Mouse (Mus musculus): ENCODE results near the gene Eefsec. TPM values are rescaled to one million over a fixed set of nuclear protein-coding genes. Genes with fewer than 3 reads are reported as not detected.

Eefsec gene
- polyA plus RNA-seq, 1 experiment = 19.1 TPM

DNA sequence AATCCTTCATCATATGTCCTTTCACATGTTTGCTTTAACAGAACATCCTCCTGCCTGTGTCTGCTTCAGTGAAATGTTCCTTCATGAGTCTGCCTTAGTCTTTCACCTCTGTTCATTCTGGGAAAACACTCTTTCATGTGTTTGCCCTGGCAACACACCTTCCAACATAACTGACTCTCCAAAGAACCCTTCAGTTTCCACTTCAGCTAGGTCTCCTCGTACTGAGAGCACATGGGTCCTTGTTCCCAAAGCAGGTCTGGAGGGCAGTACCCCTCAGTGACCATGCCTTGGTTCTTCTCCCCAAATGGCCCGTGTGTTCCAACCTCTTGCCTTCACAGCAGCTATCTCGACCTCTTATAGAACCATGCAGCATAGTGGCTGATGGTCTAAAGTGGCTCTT, 179.3 kb downstream of the Eefsec start:
- no peak for DNase-seq (ENCODE audit: extremely low spot score in 1 of 2, low spot score in 1 of 2)

DNA sequence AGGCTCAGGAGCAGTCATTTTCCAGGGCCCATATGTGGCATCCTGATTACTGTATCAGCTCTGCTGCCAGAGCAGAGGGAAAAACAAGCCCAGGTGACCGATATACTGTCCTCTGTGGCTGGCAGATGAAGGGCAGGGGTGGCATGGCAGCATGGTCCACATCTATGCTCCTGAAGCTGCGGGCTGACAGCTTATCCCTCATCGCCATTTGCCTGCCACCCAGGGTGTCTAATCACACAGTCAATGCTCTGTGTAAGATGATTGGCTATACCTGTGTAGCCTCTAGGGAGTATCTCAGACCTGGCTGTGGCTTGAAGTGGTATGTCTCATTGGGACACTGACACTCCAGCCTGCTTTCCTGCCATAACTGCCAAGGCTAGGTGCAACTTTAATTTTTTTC, 180.3 kb downstream of the Eefsec start:
- DNase-seq (ENCODE audit: extremely low spot score in 1 of 2, low spot score in 1 of 2) = no peak

DNA sequence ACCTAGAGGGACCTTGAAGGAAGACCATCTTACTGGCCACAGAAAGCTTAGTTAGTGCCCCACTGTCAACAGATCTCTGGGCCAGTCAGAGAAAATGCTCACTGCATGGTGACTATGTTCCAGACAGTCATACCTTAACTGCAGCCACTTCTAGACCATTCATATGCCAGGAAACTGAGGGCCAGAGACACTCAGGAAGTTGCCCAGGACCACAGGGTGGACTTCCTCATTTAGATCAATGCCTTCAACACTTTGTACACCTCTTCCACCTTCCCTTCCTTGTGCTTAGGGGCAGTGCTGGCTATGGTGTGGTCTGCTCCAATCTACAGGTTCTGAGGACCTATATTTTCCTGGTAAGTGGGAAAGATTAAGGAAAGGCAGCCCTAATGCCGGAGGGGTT, 181.0 kb downstream of the Eefsec start:
- no peak for DNase-seq (ENCODE audit: extremely low spot score in 1 of 2, low spot score in 1 of 2)

DNA sequence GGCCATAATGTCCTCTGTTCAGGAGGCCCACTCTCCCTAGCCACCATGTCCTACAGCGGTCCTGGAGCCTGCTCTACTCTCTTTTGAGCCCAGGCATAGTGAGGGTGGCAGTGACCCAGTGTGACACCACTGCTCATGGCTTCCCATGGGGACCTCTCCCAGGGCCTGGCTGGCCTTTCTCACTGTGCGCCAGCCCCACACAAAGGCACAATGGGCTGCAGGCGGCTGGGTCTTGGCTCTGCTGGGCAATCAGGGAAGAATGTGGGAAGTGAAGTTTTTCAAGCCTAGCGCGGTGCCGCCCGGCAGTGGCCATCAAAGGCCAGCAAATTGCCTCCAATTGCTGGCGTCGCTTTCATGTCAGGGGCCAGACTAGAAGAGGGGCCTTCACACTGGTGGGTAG, 184.2 kb downstream of the Eefsec start:
- DNase-seq (ENCODE audit: extremely low spot score in 1 of 2, low spot score in 1 of 2) = peak in 1 of 2 experiments; percentile 19

DNA sequence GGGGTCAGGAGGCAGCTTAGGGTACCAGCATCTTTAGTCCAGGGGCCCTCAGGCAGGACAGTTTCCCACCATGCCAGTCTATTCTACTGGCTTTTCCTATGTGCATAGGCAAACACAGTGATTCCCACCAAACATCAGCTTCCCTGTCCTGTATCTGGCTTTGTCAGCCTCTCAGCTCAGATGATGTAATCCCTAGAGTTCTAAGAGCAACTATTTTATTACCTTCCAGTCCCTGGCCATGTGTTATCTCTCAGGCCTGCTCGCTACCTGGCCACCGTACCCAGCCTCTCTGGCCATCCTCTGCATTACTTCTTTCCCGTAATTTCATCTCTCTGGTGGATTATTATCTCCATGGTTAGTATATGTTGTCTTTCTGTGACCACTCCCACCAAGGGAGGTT, 185.7 kb downstream of the Eefsec start:
- DNase-seq (ENCODE audit: extremely low spot score in 1 of 2, low spot score in 1 of 2) = no peak

DNA sequence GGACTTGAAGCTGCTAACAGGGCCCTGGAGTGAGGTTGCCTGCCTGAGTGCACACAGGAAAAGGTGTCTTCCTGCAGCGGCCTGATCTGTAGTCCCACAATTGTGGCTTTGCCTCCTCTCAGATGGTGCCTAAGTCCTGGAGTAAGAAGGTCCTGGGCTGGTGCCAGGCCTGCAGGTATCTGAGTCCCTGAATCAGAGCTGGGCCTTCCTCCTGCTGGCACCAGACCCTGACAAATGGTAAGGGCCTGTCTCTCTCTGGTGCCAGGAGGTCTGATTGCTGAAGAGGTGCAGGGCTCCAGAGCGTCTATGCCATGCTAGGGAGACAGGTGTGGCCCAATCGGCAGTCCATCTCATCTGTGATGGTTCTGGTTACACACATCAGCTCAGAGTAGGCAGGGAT, 186.7 kb downstream of the Eefsec start:
- no peak for DNase-seq (ENCODE audit: extremely low spot score in 1 of 2, low spot score in 1 of 2)

DNA sequence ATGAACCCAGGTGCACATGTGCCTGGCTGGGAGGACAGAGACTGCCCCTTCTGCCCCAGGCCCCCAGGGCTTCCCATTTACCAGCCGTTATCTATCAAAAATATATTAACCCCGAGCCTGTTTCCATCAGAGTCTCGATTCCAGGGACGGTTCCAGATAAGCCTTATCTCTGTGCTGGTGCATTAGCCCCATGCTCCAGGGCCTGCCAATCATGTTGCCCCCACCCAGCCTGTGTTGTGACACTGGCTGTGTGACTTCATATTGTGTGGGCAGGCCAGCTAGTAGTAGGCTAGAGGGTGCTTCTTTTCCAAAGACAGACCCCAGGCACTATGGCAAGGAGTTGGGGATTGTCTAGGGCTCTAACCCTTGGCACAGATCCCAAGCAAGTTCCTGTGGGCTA, 190.9 kb downstream of the Eefsec start:
- DNase-seq (ENCODE audit: extremely low spot score in 1 of 2, low spot score in 1 of 2) = no peak

DNA sequence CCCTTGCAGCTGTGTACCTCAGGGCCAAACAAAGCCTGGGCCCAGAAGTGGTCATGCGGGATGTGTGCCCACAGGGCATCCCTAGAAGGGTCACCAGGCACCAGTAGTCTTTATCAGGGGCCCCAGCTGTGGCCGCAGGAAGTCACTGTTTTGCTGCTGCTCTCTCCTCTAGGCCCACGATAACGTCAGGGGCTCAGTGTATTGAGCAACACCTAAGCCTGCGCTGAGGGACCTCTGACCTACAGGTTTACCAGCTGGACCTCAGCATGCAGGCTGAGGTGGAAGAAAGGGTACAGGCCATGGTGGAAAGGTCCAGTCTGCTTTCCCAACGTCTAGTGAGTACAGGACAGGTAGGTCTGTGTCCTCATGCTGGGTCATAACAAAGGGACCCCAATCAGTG, 192.3 kb downstream of the Eefsec start:
- no peak for DNase-seq (ENCODE audit: extremely low spot score in 1 of 2, low spot score in 1 of 2)

DNA sequence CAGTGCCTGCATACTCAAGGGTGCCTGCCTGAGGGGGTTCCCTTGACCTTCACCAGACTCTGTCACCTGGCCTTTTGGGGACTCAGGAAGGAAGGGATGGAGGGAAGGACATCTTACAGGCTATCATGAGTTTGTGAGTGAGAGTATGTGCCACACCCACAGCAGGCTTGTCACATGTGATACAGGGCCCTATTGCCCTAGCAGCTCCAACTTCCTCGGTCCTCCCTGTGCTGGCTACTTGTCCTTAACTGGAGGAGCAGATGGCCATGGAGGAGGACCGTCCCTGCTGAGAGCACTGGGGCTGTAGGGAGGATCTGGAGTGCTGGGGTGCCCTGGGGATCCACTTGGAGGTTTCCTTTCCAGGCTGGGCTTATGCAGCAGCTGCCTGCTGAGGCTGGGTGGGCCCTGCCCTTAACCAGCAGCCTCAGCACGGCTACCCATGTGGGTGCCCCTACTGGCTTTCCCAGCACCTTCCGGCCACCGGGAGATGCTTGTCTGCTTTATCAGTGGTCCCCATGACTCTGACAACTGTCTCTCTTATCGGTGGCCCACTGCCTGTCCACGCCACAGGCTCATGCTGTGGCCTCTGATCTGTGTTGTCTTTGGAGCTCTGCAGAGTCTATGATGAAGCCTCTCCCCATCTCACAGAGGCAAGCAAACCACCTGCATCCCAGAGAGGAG, 194.4 kb downstream of the Eefsec start:
- DNase-seq (ENCODE audit: extremely low spot score in 1 of 2, low spot score in 1 of 2) = no peak

DNA sequence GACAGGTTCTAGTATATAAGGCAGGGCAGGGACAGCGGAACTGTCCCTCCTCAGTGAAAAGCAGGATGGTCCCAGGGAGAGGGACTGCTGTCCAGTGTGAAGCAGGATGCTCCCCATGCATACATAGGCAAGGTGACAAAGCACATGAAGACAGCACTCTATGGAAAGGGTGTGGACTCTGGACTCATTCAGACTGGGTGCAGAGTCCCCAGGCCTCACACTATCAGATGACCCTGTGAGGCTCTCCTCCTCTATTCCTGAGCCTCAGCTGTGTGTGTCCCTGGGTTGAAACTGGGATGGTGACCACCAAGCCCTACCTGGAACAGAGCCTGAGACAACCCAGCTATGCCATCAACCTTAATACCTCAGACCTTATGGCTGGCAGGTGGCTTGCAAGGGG, 194.9 kb downstream of the Eefsec start:
- no peak for DNase-seq (ENCODE audit: extremely low spot score in 1 of 2, low spot score in 1 of 2)

DNA sequence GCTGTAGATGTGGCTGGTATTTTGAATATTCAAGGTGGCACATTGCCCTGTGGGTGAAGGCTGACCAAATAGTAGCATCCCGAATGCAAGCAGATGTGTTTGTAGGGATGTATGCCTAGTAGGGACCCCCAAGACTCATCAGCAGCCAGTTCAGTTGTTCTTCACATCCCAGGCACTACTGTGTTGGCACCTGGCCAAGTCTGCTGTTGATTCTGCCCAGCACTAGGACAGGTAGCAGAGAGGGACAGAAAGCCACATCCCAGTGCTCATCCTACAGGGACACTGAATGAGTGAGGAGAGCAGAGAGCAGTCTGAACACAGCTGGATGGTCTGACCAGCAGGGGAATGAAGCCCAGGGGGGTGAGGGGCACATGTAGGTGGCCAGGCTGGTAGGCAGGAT, 197.1 kb downstream of the Eefsec start:
- DNase-seq (ENCODE audit: extremely low spot score in 1 of 2, low spot score in 1 of 2) = no peak

DNA sequence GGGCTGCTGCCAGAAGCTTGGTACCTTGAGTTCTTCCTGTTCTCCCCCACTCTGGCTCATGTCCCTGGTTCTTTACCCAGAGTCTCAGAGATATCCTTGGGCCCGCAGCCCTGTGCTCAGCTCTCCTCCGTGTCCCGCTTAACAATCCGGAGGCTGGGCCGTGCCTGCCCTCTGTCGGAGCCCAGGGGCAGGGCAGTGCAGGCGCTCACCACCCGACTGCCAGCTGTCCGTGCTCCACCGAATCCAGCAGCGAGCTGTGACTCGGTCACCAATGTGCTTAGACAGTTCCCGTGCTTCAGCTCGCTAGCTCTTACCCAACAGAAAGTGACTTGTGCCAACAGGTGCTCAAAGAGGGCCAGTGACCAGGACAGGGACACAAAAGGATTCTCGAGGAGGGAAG, 203.7 kb downstream of the Eefsec start:
- DNase-seq (ENCODE audit: extremely low spot score in 1 of 2, low spot score in 1 of 2) = peak in 1 of 2 experiments; percentile 19

DNA sequence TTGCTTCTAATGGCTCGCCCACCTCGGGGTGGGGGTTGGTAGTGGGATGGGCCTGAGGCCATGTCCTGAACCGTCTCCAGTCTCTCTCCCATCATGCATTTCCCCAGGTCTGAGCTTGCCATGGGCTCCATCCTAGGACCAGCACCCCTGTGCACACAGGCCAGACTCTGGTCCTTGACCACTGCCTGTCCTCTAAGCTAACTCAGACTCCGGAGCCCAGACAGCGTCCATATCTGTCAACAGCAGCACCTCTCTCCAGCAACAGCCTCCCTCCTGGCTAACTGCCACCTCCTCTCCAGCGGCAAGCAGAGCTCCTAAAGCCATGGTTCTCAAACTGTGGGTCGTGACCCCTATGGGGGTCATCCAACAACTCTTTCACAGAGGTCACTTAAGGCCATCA, 209.8 kb downstream of the Eefsec start:
- no peak for DNase-seq (ENCODE audit: extremely low spot score in 1 of 2, low spot score in 1 of 2)

DNA sequence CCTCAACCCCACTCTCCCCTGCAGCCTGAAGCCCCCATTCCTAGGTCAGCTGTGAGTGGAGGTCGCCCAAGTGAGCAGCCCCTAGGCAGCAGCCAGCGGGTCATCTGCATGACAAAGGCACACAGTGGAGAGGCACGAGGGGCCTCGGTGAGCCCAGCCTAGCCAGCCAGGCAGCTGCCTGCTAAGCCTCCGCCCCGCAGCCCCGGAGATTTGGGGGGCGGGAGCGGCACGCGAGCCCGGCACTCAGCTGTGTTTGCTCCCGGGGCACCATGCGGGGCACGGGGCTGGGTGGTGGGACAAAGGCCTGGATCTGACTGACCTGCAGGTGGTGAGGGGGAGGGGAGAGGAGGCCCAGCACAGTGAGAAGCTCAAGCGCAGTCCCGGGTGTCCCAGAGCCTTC, 210.4 kb downstream of the Eefsec start:
- no peak for DNase-seq (ENCODE audit: extremely low spot score in 1 of 2, low spot score in 1 of 2)

DNA sequence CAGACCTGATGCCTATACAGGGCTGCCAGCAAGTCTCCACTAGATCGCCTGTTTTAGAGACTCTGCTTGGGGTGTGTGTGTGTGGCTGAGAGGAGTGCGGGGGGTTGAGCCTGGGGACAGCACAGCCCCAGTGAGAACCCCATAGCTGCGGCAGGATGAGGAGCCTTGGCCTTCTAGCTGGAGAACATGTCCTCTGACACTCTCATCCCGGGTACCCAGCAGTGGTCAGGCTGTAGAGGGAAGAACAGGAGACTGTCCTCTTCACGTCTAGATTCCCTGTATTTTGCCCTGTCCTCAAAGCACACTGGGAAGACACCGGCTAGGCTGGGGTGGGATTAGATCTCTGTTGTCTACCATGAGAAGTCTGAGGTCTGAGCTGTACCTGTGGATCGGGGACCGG, 210.9 kb downstream of the Eefsec start:
- no peak for DNase-seq (ENCODE audit: extremely low spot score in 1 of 2, low spot score in 1 of 2)

DNA sequence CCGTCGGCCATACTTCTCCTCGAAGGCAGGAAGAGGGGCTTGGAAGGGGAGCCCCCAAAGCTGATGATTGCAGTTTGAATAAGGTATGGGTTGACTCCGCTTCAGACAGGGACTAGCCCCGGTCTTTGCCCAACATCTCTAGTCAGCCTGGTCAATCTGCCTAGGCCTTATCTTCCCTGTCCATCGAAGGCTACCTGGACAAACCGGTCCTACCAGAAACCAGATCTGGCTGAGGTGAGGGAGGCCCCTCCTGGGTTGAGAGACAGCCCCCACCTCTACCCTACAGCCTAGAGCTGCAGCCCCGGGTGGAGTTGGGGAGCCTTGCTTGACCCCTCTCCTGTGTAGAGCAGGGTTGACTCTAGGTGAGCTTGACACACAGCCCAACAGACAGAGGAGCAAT, 212.3 kb downstream of the Eefsec start:
- no peak for DNase-seq (ENCODE audit: extremely low spot score in 1 of 2, low spot score in 1 of 2)

DNA sequence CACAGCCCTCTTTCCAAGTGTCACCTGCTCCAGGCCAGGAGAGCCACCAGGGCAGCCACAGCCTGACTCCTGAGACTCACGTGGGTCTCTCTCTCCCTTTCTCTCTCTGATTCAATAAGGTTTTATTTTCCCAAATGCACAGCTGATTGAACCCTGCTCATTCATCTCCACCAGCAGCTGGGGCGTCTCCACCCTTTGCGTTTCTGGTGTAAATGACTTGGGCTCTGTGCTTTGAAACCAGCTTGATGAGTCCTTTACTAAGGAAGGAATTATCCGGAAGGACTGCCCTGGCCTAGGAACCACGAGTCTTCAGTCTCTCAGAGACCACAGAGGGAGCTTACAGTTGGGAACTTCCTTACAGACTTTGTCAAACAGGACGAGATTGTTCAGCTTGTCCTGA, 214.1 kb downstream of the Eefsec start:
- no peak for DNase-seq (ENCODE audit: extremely low spot score in 1 of 2, low spot score in 1 of 2)

DNA sequence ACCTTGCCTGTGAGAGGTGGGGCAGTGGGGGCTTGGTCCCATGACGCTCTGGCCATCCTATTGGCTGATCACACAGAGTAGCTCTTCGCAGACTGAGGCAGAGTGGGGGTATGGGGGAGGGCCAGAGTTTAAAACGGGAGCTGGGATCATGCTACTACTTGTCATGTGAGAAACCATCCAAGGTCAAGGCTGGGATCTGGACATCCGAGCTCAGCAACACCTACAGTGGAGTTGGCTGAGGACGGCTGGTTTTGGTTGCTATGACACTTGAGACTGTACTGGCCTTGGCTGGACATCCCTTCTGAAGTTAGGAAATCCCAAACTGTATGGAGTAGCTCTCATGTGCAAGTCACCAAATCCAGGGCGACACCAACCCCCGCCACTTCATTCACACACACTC, 214.5 kb downstream of the Eefsec start:
- DNase-seq (ENCODE audit: extremely low spot score in 1 of 2, low spot score in 1 of 2) = no peak

DNA sequence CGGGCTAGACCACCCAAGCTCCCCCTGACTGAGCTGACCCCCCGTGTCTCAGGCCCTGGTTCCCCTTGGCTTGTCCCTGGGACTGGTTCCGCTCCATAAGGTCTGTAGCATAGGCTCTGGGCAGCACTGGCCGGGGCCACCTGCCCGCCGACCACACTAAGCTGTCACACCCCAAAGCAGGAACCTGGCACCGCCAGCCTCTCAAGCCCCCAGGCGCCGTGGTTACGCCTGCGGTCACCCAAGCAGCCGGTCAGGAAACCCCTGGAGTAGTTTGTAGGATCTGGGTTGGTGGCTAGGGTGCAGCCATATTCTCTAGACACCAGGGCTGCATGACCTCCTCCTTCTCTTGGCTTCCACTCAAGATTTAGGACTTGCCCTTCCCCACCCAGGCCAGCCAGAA, 217.1 kb downstream of the Eefsec start:
- DNase-seq (ENCODE audit: extremely low spot score in 1 of 2, low spot score in 1 of 2) = no peak

DNA sequence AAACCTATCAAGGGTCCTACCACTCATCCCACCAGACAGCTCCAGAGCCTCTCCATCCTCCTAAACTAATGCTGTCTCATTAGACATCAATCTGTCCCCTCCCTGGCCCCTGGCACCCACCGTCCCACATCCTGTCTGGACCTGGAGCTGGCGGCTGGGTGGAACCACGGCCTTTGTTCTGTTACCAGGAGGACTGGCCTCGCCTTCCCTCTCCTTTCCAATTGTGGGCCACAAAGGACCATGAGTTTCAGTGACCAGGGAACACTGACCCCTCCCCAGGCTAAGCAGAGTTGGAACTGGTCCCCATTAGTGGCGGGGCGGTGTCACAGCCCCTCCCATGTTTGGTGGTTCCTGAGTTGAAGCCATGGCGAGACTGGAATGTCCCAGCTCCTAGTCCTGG, 218.8 kb downstream of the Eefsec start:
- DNase-seq (ENCODE audit: extremely low spot score in 1 of 2, low spot score in 1 of 2) = no peak

DNA sequence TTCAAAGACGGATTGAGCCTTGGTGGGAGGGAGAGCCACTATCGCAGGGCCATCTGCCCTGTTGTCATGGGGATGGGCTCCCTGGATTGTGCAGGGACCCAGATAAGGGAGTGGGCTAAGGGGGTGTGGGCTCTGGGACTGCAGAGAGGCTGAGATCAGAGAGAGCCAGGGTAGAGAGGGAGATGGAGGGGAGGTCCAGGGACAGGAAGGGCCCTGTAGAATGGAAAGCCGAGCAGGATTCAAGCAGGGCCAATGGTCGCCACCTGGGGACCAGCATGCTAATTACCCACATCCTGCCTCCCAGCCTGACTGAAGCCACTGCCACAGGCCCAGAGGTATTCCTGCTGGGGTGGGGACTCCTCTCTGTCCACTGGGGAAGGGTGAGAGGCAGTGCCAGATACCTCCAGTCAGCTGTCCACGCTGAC, 219.8 kb downstream of the Eefsec start:
- DNase-seq (ENCODE audit: extremely low spot score in 1 of 2, low spot score in 1 of 2) = no peak

DNA sequence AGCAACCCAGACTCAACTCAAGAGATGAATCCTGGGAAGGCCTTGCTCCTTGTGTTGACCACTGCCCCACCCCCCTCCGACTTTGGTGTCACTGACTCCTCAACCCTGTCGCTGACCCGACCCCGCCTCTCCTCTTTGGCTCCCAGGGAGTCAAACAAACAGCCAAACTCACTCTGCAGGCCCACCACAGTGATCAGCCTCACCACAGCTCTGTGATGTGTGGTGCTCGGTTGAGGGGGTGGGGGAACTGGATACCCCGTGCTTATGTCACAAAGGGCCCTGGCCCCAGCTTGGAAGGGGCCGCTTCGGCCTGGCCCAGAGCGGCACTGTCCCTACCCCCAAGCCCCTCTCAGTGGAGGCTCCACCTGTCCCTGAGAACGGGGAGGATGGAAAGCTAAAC, 224.4 kb downstream of the Eefsec start, which contains the start of gene Dnajb8:
Gene Dnajb8 (plus strand): TSS at position 301 of the 400 bp plus-strand sequence.
- no peak for DNase-seq (ENCODE audit: extremely low spot score in 1 of 2, low spot score in 1 of 2)

DNA sequence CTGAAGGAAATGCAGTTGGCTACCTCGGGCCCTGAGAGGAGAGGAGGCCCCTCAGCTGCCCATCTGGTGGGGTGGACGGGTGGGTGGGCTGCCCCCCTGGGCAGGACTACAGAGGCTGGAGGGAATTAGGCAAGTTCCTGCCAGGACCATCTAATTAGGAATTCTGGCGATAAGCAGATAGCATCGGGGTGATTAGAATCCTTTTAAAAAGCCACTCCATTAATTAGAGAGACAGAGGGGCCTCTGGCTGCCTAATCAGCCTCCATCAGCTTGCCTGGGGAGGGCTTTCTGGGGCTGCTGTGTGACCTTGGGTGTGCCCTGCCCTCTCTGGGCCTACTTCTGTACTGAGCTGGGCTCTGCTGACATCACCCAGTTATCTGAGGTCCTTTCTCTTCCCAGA, 227.2 kb downstream of the Eefsec start:
- no peak for DNase-seq (ENCODE audit: extremely low spot score in 1 of 2, low spot score in 1 of 2)

Data from frontal cortex, adult 2 months (tissue).